Mouse (Mus musculus): ENCODE measurements at regions not wholly inside any gene's neighbourhood (a gene's known extent, or its start where the extent isn't known, plus 50 kb on each side); places are given as distances from the start of the nearest gene placed in this dataset.

DNA sequence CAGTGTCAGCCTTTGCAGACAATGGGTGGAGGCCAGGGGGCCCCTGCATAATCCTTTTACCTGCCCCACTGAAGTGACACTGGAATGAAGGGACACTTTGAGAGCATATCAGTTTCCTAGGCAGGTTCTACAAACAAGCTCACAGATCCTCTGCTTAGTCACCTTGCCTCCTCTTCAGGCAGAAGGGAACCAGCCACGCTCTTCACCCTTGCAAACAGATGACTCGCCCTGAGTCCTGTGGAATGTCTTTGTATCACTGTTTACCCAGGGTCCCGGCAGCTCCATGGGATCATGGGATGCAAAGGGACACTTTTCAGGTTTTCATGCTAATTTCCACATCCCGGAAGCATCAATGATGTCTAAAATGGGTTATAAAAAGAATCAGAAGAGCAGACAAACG lies 94.2 kb downstream of the Pax1 start:
- TF ChIP-seq MAFK (IDR thresholded peaks at IDR 0.05; ENCODE audit: insufficient read depth, low read depth, low read length), result no peak
- no peak for TF ChIP-seq ZNF384 (IDR thresholded peaks at IDR 0.05; ENCODE audit: low read depth, low read length)
- no peak for TF ChIP-seq CHD2 (IDR thresholded peaks at IDR 0.05; ENCODE audit: low read depth, low read length)
